Mouse (Mus musculus) intestine, embryonic 16.5 days (tissue): Measurements from ENCODE around the gene Gpcpd1. TPM values are rescaled to one million over a fixed set of nuclear protein-coding genes. Genes with fewer than 3 reads are reported as not detected.

Experiments used
- ATAC-seq: fragments of 200-750 bp; cut with Nextera tagmentation; 2 replicates; pipeline ENCODE4 v1.8.0; 2017; ENCODE audit warnings: moderate TSS enrichment, moderate library complexity
- H3K27ac ChIP-seq: fragments of 300-500 bp; sonication (generic); 2 replicates; pipeline ENCODE4 v1.5.1; 2014; ENCODE audit warnings: mild to moderate bottlenecking, low read length
- H3K27me3 ChIP-seq: fragments of 300-500 bp; sonication (generic); replicated peaks from 2 replicates; pipeline ENCODE4 v1.6.1; 2014; ENCODE audit warnings: low read length, control low read depth, mixed read lengths; ENCODE audit not compliant: control insufficient read depth, insufficient read depth
- H3K36me3 ChIP-seq: fragments of 300-500 bp; sonication (generic); 2 replicates; pipeline ENCODE4 v1.6.1; 2014; ENCODE audit warnings: low read length, control low read depth; ENCODE audit not compliant: control insufficient read depth, insufficient read depth
- H3K4me1 ChIP-seq: fragments of 300-500 bp; sonication (generic); 2 replicates; pipeline ENCODE4 v1.6.1; 2014; ENCODE audit warnings: low read length, control low read depth, mixed read lengths; ENCODE audit not compliant: control insufficient read depth, insufficient read depth
- H3K4me2 ChIP-seq: fragments of 300-500 bp; sonication (generic); 2 replicates; pipeline ENCODE4 v1.6.1; 2014; ENCODE audit warnings: low read depth, low read length, control low read depth
- H3K4me3 ChIP-seq: fragments of 300-500 bp; sonication (generic); 2 replicates; pipeline ENCODE4 v1.5.1; 2014; ENCODE audit warnings: mild to moderate bottlenecking, low read length
- H3K9ac ChIP-seq: fragments of 300-500 bp; sonication (generic); 2 replicates; pipeline ENCODE4 v1.6.1; 2014; ENCODE audit warnings: low read depth, low read length
- H3K9me3 ChIP-seq: fragments of 300-500 bp; sonication (generic); 2 replicates; pipeline ENCODE4 v1.6.1; 2016; ENCODE audit warnings: low read length, control low read depth; ENCODE audit not compliant: control insufficient read depth
- WGBS: fragments of 180-500 bp; shearing (Covaris S2); extraction: QIAGEN DNeasy Blood & Tissue Kit; methylation state at CpG from one replicate; pipeline ENCODE4 v1.1.7; 2014; 5-methylcytosine and 5-hydroxymethylcytosine counted together
- polyA plus RNA-seq: library from polyadenylated mRNA; unstranded; fragments of >200 nt; fragmentation: Nextera tagmentation; extraction: Ambion mirVana; gene quantifications from 2 replicates; pipeline ENCODE4 v1.2.1, GENCODE M21; 2015

Gpcpd1 gene
- polyA plus RNA-seq, 1 experiment from 2014 or later, result 20.0 TPM

- Histone ChIP-seq H3K27ac (no peak overlapping the region), H3K9ac (no peak overlapping the region), H3K4me2 (no peak overlapping the region), H3K4me1 (no peaks in the 10 kb centered on the region), H3K9me3 (no peaks in the 10 kb centered on the region), H3K4me3 (no peak overlapping the region), H3K27me3 (no peaks in the 10 kb centered on the region), H3K36me3 (no peaks in the 10 kb centered on the region)
- no peak for ATAC-seq
- 33% methylated on average over 14 of the region's 14 CpGs for WGBS
Observed at GRCm38 (mm10) chr2:132507091-132507490, 80.4 kb downstream of the Gpcpd1 start.

GRCm38 (mm10) chr2:132505828-132506227, 81.7 kb downstream of the Gpcpd1 start:
- Histone ChIP-seq H3K9me3 (no peaks in the 10 kb centered on the region), H3K4me3 (no peak overlapping the region), H3K36me3 (no peaks in the 10 kb centered on the region), H3K9ac (no peak overlapping the region), H3K27me3 (no peaks in the 10 kb centered on the region), H3K4me2 (no peak overlapping the region), H3K27ac (no peak overlapping the region), H3K4me1 (no peaks in the 10 kb centered on the region)
- ATAC-seq, result no peak
- 89% methylated on average over 6 of the region's 6 CpGs for WGBS

GRCm38 (mm10) chr2:132498344-132498743, 89.2 kb downstream of the Gpcpd1 start:
- no peak overlapping the region for H3K4me2 ChIP-seq
- no peaks in the 10 kb centered on the region for H3K27me3 ChIP-seq
- H3K36me3 ChIP-seq, result no peaks in the 10 kb centered on the region
- no peaks in the 10 kb centered on the region for H3K4me1 ChIP-seq
- no peak overlapping the region for H3K27ac ChIP-seq
- 75% methylated on average over 3 of the region's 3 CpGs for WGBS
- H3K4me3 ChIP-seq, result no peak overlapping the region
- ATAC-seq, result no peak
- no peak overlapping the region for H3K9ac ChIP-seq
- H3K9me3 ChIP-seq, result no peaks in the 10 kb centered on the region

DNA sequence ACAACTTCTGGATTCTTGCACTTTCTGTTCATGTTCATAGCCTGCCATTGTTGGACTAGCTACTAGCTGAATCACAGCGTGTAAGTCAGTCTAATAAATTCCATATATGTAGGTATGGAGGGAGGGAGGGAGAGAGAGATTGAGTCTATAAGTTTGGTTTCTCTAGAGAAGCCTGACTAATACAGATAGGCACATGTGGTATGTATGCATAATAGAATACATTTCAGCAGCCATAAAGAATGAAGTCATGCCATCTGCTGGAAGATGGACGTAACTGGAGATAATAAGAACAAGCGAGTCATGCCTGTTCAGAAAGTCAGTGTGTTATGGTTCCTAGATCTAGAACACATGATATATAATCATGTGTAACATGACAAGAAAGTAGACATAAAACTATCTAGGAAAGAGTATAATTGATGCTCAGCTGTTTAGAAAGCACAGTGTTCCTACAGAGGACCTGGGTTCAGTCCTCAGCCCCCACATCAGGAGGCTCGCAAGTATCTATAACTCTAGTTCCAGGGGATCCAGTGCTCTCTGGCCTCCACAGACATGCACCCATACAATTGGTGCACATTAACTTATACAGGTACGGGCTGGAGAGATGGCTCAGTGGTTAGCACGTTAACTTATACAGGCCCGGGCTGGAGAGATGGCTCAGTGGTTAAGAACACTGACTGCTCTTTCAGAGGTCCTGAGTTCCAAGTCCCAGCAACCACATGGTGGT, 90.0 kb downstream of the Gpcpd1 start:
- Histone ChIP-seq H3K9ac (no peak overlapping the region), H3K4me2 (no peak overlapping the region), H3K4me3 (no peak overlapping the region), H3K27ac (no peak overlapping the region), H3K4me1 (no peaks in the 10 kb centered on the region), H3K27me3 (no peaks in the 10 kb centered on the region), H3K36me3 (no peaks in the 10 kb centered on the region), H3K9me3 (no peaks in the 10 kb centered on the region)
- no peak for ATAC-seq
- WGBS, result 78% methylated on average over 7 of the region's 7 CpGs

GRCm38 (mm10) chr2:132493184-132493583, 94.3 kb downstream of the Gpcpd1 start:
- H3K4me3 ChIP-seq, result no peak overlapping the region
- no peak for ATAC-seq
- no peak overlapping the region for H3K9ac ChIP-seq
- H3K4me2 ChIP-seq, result no peak overlapping the region
- H3K36me3 ChIP-seq, result no peaks in the 10 kb centered on the region
- H3K27me3 ChIP-seq, result no peaks in the 10 kb centered on the region
- 84% methylated on average over 4 of the region's 4 CpGs for WGBS
- H3K27ac ChIP-seq, result no peak overlapping the region
- H3K9me3 ChIP-seq, result no peaks in the 10 kb centered on the region
- no peaks in the 10 kb centered on the region for H3K4me1 ChIP-seq

DNA sequence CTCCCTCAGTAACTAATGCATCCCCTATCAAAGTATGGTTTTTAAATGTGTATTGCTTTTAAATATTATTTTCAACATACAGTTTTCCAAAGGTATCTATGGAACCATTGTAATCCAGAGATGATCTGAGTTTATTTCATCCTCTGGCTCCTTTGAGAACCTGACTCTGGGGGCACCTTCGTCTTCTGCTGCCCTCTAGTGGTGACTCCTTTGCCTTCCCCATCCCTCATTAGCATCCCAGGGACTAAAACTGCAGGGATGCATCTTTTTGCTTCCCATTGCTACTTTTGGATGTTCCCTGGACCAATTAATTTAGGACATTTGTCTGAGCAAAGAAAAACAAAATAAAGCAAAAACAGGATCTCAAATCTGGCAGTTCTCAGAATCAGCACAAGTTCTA, 102.1 kb downstream of the Gpcpd1 start:
- no peaks in the 10 kb centered on the region for H3K27me3 ChIP-seq
- H3K36me3 ChIP-seq, result no peaks in the 10 kb centered on the region
- ATAC-seq, result no peak
- no peak overlapping the region for H3K9ac ChIP-seq
- no peak overlapping the region for H3K4me2 ChIP-seq
- H3K27ac ChIP-seq, result no peak overlapping the region
- no peaks in the 10 kb centered on the region for H3K9me3 ChIP-seq
- whole genome bisulfite sequencing, result 0% methylated on average over 1 of the region's 1 CpGs
- H3K4me1 ChIP-seq, result no peaks in the 10 kb centered on the region
- H3K4me3 ChIP-seq, result no peak overlapping the region

GRCm38 (mm10) chr2:132481547-132481946, 106.0 kb downstream of the Gpcpd1 start:
- Histone ChIP-seq H3K27me3 (no peaks in the 10 kb centered on the region), H3K36me3 (no peaks in the 10 kb centered on the region), H3K27ac (no peak overlapping the region), H3K9me3 (no peaks in the 10 kb centered on the region), H3K9ac (no peak overlapping the region), H3K4me3 (no peak overlapping the region), H3K4me2 (no peak overlapping the region), H3K4me1 (no peaks in the 10 kb centered on the region)
- ATAC-seq, result no peak
- WGBS, result 66% methylated on average over 3 of the region's 3 CpGs

Other genes starting within 250 kb of the Gpcpd1 start
- gene Prokr2, start 202.3 kb downstream of the Gpcpd1 start, polyA plus RNA-seq, result 0.17 and 0.18 TPM in 2 replicates
- 13.7 and 15.2 TPM in 2 replicates for gene Shld1, start 99.2 kb upstream of the Gpcpd1 start, polyA plus RNA-seq
- gene Chgb, start 193.5 kb upstream of the Gpcpd1 start, polyA plus RNA-seq, result 57.2 and 60.0 TPM in 2 replicates
- gene Trmt6, start 228.3 kb upstream of the Gpcpd1 start, polyA plus RNA-seq, result 23.2 and 25.2 TPM in 2 replicates
- gene Mcm8, start 228.4 kb upstream of the Gpcpd1 start, polyA plus RNA-seq, result 10.5 and 10.6 TPM in 2 replicates